Mouse (Mus musculus) CD4-positive naive resting alpha-beta T cell, adult 57 days (primary cell): ENCODE measurements around the gene Irx4. TPM values are rescaled to one million over a fixed set of nuclear protein-coding genes. Genes with fewer than 3 reads are reported as not detected.

Experiments used
- total RNA-seq: library from RNA; stranded (reverse); gene quantifications from one replicate; pipeline ENCODE4 v1.2.4, GENCODE M21; 2023

Gene Irx4
- not detected for total RNA-seq

GRCm38 (mm10) chr13:73260354-73261035 is at the start of gene Irx4:
Gene Irx4, plus strand, starts transcription at chr13:73260479.

Other genes starting within 250 kb of the Irx4 start
- 26.1 TPM for gene Mrpl36, start 68.0 kb downstream of the Irx4 start, total RNA-seq
- gene Ndufs6, start 68.1 kb downstream of the Irx4 start, total RNA-seq = 64.4 TPM
- gene Lpcat1, start 206.7 kb downstream of the Irx4 start, total RNA-seq = 55.0 TPM